Mouse (Mus musculus) erythroid progenitor cell, adult 5-6 weeks (primary cell): Measurements from ENCODE around the gene Mfsd9. TPM values are rescaled to one million over a fixed set of nuclear protein-coding genes. Genes with fewer than 3 reads are reported as not detected.

Source experiments
- ATAC-seq: replicated peaks from 2 replicates; pipeline ENCODE4 v1.8.0; 2016; ENCODE audit warnings: moderate number of reproducible peaks, mild to moderate bottlenecking, moderate TSS enrichment, inconsistent platforms; ENCODE audit not compliant: poor library complexity, low FRiP score, severe bottlenecking
- total RNA-seq, 2 experiments: library from RNA; stranded (forward) in 1 of 2; stranded (reverse) in 1 of 2; fragments of 150-400 nt in 1 of 2; fragments of 186-747, 209-891 nt in 1 of 2; gene quantifications; 2 replicates each; pipeline versions ENCODE4 v1.2.3 to v1.2.4; 2015 to 2017; ENCODE audit warnings: low replicate concordance in 2 of 2

Gene Mfsd9
- total RNA-seq, 2 experiments from 2014 or later, result 0.42 TPM; not detected in 1

- no peak for ATAC-seq
Measured at GRCm38 (mm10) chr1:40727404-40727803, 63.1 kb downstream of the Mfsd9 start.

- ATAC-seq, result no peak
Measured at GRCm38 (mm10) chr1:40726051-40726450, 64.4 kb downstream of the Mfsd9 start.

Other genes with a start within 250 kb of the Mfsd9 start
- gene Slc9a4, start 210.6 kb downstream of the Mfsd9 start, total RNA-seq (2015; ENCODE audit: low replicate concordance), result not detected in 2 replicates
- gene Slc9a4, start 210.6 kb downstream of the Mfsd9 start, total RNA-seq (2017; ENCODE audit: low replicate concordance), result not detected in 2 replicates
- not detected in 2 replicates for gene Slc9a2, start 110.1 kb downstream of the Mfsd9 start, total RNA-seq (2015; ENCODE audit: low replicate concordance)
- gene Slc9a2, start 110.1 kb downstream of the Mfsd9 start, total RNA-seq (2017; ENCODE audit: low replicate concordance), result not detected in 2 replicates
- gene Tmem182, start 14.9 kb upstream of the Mfsd9 start, total RNA-seq (2015; ENCODE audit: low replicate concordance), result not detected in 2 replicates
- gene Tmem182, start 14.9 kb upstream of the Mfsd9 start, total RNA-seq (2017; ENCODE audit: low replicate concordance), result not detected in 2 replicates